Mouse (Mus musculus) limb, embryonic 14.5 days (tissue): ENCODE data around the gene Tax1bp1. TPM values are rescaled to one million over a fixed set of nuclear protein-coding genes. Genes with fewer than 3 reads are reported as not detected.

Experiments
- ATAC-seq: fragments of 200-750 bp; cut with Nextera tagmentation; 2 replicates; pipeline ENCODE4 v1.8.0; 2017; ENCODE audit warnings: low read depth, moderate number of reproducible peaks, moderate TSS enrichment; ENCODE audit not compliant: low FRiP score
- DNase-seq: peaks from one replicate; pipeline ENCODE4 v3.0.0-alpha.2; 2015; ENCODE audit warnings: low spot score
- H3K27ac ChIP-seq: fragments of 300-500 bp; sonication (generic); replicated peaks from 2 replicates; pipeline ENCODE4 v1.5.1; 2014; ENCODE audit warnings: low read depth, mild to moderate bottlenecking, low read length, moderate library complexity, mixed read lengths
- H3K27me3 ChIP-seq: fragments of 300-500 bp; sonication (generic); 2 replicates; pipeline ENCODE4 v1.6.1; 2014; ENCODE audit warnings: low read length, mixed read lengths; ENCODE audit not compliant: control insufficient read depth, insufficient read depth
- H3K36me3 ChIP-seq: fragments of 300-500 bp; sonication (generic); 2 replicates; pipeline ENCODE4 v1.6.1; 2014; ENCODE audit warnings: mild to moderate bottlenecking, low read length, moderate library complexity, mixed read lengths; ENCODE audit not compliant: control insufficient read depth, insufficient read depth
- H3K4me1 ChIP-seq: fragments of 300-500 bp; sonication (generic); 2 replicates; pipeline ENCODE4 v1.6.1; 2014; ENCODE audit warnings: antibody characterized with exemption, low read length, mixed read lengths; ENCODE audit not compliant: control insufficient read depth, insufficient read depth
- H3K4me2 ChIP-seq: fragments of 300-500 bp; sonication (generic); replicated peaks from 2 replicates; pipeline ENCODE4 v1.6.1; 2014; ENCODE audit warnings: low read depth, mild to moderate bottlenecking, low read length, moderate library complexity; ENCODE audit not compliant: severe bottlenecking
- H3K4me3 ChIP-seq: fragments of 300-500 bp; sonication (generic); replicated peaks from 2 replicates; pipeline ENCODE4 v1.5.1; 2014; ENCODE audit warnings: low read length
- H3K9ac ChIP-seq: fragments of 300-500 bp; sonication (generic); 2 replicates; pipeline ENCODE4 v1.6.1; 2014; ENCODE audit warnings: mild to moderate bottlenecking, low read depth, low read length, moderate library complexity; ENCODE audit not compliant: severe bottlenecking
- H3K9me3 ChIP-seq: fragments of 300-500 bp; sonication (generic); 2 replicates; pipeline ENCODE4 v1.6.1; 2016; ENCODE audit warnings: low read length; ENCODE audit not compliant: control insufficient read depth
- POLR2A ChIP-seq: fragments of 200-500 bp; IDR thresholded peaks from 2 replicates; pipeline ENCODE4 v1.8.0; 2012; ENCODE audit warnings: inconsistent platforms, mild to moderate bottlenecking, moderate library complexity, borderline replicate concordance; ENCODE audit not compliant: insufficient read depth, insufficient read length; ENCODE audit errors: extremely low read depth
- WGBS: fragments of 180-500 bp; shearing (Covaris S2); extraction: QIAGEN DNeasy Blood & Tissue Kit; methylation state at CpG from one replicate; pipeline ENCODE4 v1.1.7; 2014; 5-methylcytosine and 5-hydroxymethylcytosine counted together
- polyA plus RNA-seq, 2 experiments: library from polyadenylated mRNA; depleted of rRNA in 1 of 2; stranded (reverse) in 1 of 2; unstranded in 1 of 2; fragments of >200 nt; fragmentation: Nextera tagmentation in 1 of 2; extraction: Ambion mirVana in 1 of 2; gene quantifications; 2 replicates each; pipeline versions ENCODE4 v1.2.1 to v1.2.3; 2012 to 2014

The Tax1bp1 gene
- polyA plus RNA-seq, 2 experiments = 53.9 to 137 TPM

DNA sequence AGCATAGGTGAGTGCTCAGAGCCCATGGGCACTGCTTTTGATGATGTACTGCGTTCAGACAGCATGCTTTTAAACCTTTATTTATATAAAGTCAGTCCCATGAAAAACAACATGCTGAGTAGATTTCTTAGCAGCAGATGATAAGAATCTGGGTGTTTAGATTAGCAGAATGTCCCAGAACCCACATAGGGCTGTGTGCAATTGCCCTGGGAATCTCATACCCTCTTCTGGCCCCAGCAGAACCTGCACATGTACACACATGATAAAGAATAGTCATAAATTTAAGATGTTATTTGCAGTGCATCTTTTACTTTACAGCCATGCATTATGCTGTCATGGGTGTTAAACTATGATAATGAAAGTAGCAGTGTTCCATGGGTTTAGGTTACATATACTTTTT lies 57.3 kb downstream of the Tax1bp1 start:
- TF ChIP-seq POLR2A = no peak
- H3K27me3 ChIP-seq = no peaks in the 10 kb centered on the region
- no peaks in the 10 kb centered on the region for H3K4me1 ChIP-seq
- WGBS = 73% methylated on average over 1 of the region's 1 CpGs
- no peak overlapping the region for H3K4me3 ChIP-seq
- H3K36me3 ChIP-seq = peaks cover 39% of the 10 kb centered on the region
- H3K4me2 ChIP-seq = no peak overlapping the region
- H3K9me3 ChIP-seq = no peaks in the 10 kb centered on the region
- ATAC-seq = no peak
- no peak overlapping the region for H3K27ac ChIP-seq
- no peak overlapping the region for H3K9ac ChIP-seq
- no peak for DNase-seq

DNA sequence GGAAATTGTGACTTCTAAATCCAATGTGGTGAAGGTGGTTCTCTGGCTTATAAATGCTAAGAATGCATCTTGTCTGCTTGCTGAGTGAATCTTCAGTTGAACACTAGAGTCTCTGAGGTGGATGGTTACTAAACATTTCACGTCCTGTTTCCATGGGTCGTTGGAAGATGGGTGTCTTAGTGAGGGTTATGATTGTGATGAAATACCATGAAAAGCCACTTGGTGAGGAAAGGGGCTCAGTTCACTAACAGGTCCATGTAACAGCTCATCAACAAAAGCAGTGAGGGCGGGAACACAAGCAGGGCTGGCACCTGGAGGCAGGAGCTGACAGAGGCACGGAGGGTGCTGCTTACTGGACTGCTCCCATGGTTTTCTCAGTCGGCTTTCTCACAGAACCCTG lies 59.6 kb downstream of the Tax1bp1 start:
- Histone ChIP-seq H3K4me1 (peaks cover 3% of the 10 kb centered on the region), H3K9ac (no peak overlapping the region), H3K9me3 (no peaks in the 10 kb centered on the region), H3K4me2 (no peak overlapping the region), H3K4me3 (no peak overlapping the region), H3K27ac (no peak overlapping the region), H3K27me3 (no peaks in the 10 kb centered on the region), H3K36me3 (peaks cover 19% of the 10 kb centered on the region)
- ATAC-seq (no peak), DNase-seq (no peak)
- WGBS = 81% methylated on average over 5 of the region's 5 CpGs
- TF ChIP-seq POLR2A = no peak

DNA sequence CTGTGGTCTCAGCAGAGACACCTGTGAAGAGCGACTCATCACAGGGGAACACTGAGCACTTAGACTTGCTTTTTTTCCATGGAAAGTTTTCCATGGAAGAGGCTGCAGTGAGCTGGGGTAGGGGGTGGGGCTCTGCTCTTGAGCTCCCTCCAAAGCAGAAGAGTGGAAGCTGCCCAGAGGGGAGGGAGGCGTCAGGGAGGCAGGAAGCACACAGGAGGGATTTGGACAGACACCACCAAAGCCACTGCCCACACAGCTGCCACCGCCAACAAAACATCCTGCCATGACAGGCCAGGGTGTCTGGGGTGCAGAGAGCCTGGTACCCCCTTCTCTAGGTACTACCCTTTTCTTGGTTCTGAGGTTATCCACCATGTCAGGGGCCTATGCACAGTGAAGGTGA lies 61.8 kb downstream of the Tax1bp1 start:
- peaks cover 10% of the 10 kb centered on the region for H3K4me1 ChIP-seq
- no peaks in the 10 kb centered on the region for H3K9me3 ChIP-seq
- ATAC-seq (no peak), DNase-seq (no peak)
- 86% methylated on average over 3 of the region's 3 CpGs for WGBS
- H3K27me3 ChIP-seq = no peaks in the 10 kb centered on the region
- H3K36me3 ChIP-seq = peaks cover 1% of the 10 kb centered on the region
- H3K4me3 ChIP-seq = no peak overlapping the region
- H3K9ac ChIP-seq = no peak overlapping the region
- no peak overlapping the region for H3K27ac ChIP-seq
- no peak for TF ChIP-seq POLR2A
- no peak overlapping the region for H3K4me2 ChIP-seq

DNA sequence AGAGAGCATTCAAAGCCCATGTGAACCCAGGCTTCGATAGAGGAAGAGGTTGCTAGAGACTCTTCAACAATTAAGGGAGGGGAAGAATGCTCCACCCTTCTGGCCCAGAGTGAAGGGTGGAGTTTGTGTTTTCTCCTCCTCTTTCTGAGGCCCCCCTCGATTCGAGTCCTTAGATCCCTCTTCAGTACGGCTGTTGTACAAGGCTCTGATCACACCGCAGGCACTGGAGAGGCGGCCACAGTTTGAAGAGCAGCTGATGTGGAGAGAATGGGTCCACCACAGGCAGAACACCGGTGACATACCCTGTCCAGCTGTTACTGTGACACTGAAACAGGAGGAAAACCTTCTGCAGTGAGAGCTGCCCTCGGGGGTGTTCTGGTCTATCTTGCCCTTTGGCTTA lies 62.4 kb downstream of the Tax1bp1 start:
- H3K4me3 ChIP-seq = no peak overlapping the region
- DNase-seq (no peak), ATAC-seq (no peak)
- no peaks in the 10 kb centered on the region for H3K36me3 ChIP-seq
- H3K27ac ChIP-seq = no peak overlapping the region
- H3K9me3 ChIP-seq = no peaks in the 10 kb centered on the region
- peaks cover 10% of the 10 kb centered on the region for H3K4me1 ChIP-seq
- no peaks in the 10 kb centered on the region for H3K27me3 ChIP-seq
- H3K9ac ChIP-seq = no peak overlapping the region
- no peak for TF ChIP-seq POLR2A
- H3K4me2 ChIP-seq = no peak overlapping the region
- WGBS = 85% methylated on average over 8 of the region's 8 CpGs

DNA sequence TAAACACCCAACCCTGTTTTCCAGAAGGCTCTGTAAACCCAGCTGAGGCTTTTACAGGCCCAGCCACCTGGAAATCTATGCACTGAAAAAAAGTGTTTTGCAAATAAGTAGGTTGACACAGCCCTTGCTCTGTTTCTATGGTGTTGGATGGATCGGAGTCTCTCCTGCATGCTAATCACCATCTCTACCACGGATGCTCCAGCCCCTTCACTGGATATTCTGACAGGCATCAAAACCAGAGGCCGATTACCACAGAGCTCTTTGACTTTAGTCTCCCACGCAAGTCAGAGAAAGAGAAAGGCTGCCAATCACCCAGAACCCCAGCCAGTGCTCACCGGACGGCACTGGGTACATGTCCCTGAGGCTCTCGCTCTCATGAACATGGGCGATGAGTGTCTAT lies 63.5 kb downstream of the Tax1bp1 start:
- DNase-seq = no peak
- WGBS = 75% methylated on average over 8 of the region's 8 CpGs
- no peak overlapping the region for H3K4me3 ChIP-seq
- H3K9me3 ChIP-seq = no peaks in the 10 kb centered on the region
- no peak; the same call in 1 of the 2 replicates for ATAC-seq
- H3K9ac ChIP-seq = no peak overlapping the region
- no peak overlapping the region for H3K27ac ChIP-seq
- no peak for TF ChIP-seq POLR2A
- no peaks in the 10 kb centered on the region for H3K27me3 ChIP-seq
- peaks cover 10% of the 10 kb centered on the region for H3K4me1 ChIP-seq
- no peak overlapping the region for H3K4me2 ChIP-seq
- no peaks in the 10 kb centered on the region for H3K36me3 ChIP-seq

DNA sequence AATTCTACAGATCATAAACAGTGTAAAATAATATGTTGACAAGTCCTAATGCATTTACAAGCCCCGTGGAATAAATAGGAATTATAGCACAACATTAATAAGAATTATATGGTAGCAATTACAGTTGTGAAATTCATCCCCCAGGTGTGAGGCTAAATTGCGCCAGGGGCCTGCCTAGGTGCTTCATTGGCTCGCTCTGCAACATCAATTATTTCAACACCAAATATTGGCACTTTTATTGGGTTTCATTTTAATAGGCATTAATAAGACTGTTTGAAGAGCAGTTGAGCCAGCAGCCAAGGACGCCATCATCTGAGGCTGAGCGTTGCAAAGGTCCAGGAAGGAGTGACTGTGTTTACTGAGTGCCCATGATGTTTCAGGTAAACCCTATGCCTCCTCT lies 65.0 kb downstream of the Tax1bp1 start:
- 31% methylated on average over 5 of the region's 5 CpGs for WGBS
- DNase-seq (no peak), ATAC-seq (no peak)
- no peak for TF ChIP-seq POLR2A
- H3K4me2 ChIP-seq = no peak overlapping the region
- H3K9me3 ChIP-seq = no peaks in the 10 kb centered on the region
- no peaks in the 10 kb centered on the region for H3K27me3 ChIP-seq
- no peak overlapping the region for H3K4me3 ChIP-seq
- no peak overlapping the region for H3K9ac ChIP-seq
- H3K27ac ChIP-seq = no peak overlapping the region
- H3K36me3 ChIP-seq = no peaks in the 10 kb centered on the region
- peaks cover 10% of the 10 kb centered on the region for H3K4me1 ChIP-seq
